Mouse (Mus musculus) liver, embryonic 14.5 days (tissue): ENCODE measurements around the gene Slc35c1.

ENCODE experiments used
- CTCF ChIP-seq: IDR thresholded peaks from 2 replicates; pipeline ENCODE4 v1.5.1; 2016; ENCODE audit warnings: antibody characterized with exemption, low read depth, control low read depth
- EP300 ChIP-seq: IDR thresholded peaks from 2 replicates; pipeline ENCODE4 v1.6.1; 2016; ENCODE audit warnings: antibody characterized with exemption, low read depth

DNA sequence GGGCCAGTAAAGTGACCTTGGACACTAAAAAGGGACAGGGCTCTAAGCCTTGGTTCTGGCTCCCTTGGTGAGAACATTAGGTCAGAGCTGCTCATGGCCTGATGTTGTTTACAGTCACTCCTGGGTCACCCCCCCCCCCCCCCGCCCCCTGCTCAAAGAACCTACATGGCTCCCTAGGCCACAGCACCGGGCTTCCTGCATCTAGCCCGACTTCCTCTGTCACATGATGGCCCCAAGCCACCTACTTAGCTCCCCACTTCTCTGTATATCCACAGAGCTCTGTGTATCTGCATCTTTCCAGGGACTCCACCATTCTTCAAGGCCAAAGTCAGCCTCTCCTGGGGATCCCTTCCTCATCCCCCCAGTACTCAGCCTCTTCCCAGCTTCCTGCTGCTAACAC lies 4.6 kb downstream of the Slc35c1 start:
- TF ChIP-seq EP300 = no peak
- no peak for TF ChIP-seq CTCF
